Mouse (Mus musculus) cortical plate, adult 2 months (tissue): ENCODE data around the gene Sapcd2.

Experiments
- CTCF ChIP-seq: fragments of 200-500 bp; IDR thresholded peaks from 2 replicates; pipeline ENCODE4 v1.5.1; 2011; ENCODE audit warnings: mild to moderate bottlenecking, control low read depth, low read length; ENCODE audit not compliant: insufficient read depth; ENCODE audit errors: extremely low read depth
- POLR2A ChIP-seq: fragments of 200-500 bp; IDR thresholded peaks from 2 replicates; pipeline ENCODE4 v1.6.1; 2011; ENCODE audit warnings: mild to moderate bottlenecking, low read length, control low read depth; ENCODE audit not compliant: insufficient read depth; ENCODE audit errors: extremely low read depth

DNA sequence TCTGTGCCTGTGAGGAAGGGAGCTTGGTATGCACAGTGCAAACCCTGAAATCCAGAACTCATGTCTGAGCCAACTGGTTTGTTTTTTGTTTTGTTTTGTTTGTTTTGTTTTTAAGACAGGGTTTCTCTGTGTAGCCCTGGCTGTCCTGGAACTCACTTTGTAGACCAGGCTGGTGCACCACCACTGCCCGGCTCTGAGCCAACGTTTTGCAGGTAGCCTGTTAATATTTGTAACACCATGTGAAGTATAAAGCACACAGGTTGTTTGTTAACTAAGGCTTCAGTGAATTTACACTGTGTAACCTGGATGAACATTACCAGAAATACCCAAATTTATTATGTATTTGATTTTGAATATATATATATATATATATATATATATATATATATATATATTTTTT lies 46.1 kb upstream of the Sapcd2 start:
- TF ChIP-seq CTCF (no peak), POLR2A (no peak)
